Mouse (Mus musculus) neural tube, embryonic 15.5 days (tissue): ENCODE measurements around the gene 1810010H24Rik. TPM values are rescaled to one million over a fixed set of nuclear protein-coding genes. Genes with fewer than 3 reads are reported as not detected.
"Not testable (repeated sequence)": the region's sequence is repeated elsewhere in the genome, so short reads cannot be mapped to it uniquely, and the experiment has no call there.

ENCODE experiments used
- ATAC-seq: fragments of 200-750 bp; cut with Nextera tagmentation; 2 replicates; pipeline ENCODE4 v1.8.0; 2017; ENCODE audit warnings: mild to moderate bottlenecking, moderate TSS enrichment, moderate library complexity; ENCODE audit not compliant: low FRiP score
- H3K27ac ChIP-seq: fragments of 300-500 bp; sonication (generic); replicated peaks from 2 replicates; pipeline ENCODE4 v1.5.1; 2015; ENCODE audit warnings: mild to moderate bottlenecking, inconsistent platforms
- H3K27me3 ChIP-seq: fragments of 300-500 bp; sonication (generic); replicated peaks from 2 replicates; pipeline ENCODE4 v1.6.1; 2015; ENCODE audit warnings: inconsistent platforms
- H3K36me3 ChIP-seq: fragments of 300-500 bp; sonication (generic); 2 replicates; pipeline ENCODE4 v1.6.1; 2015; ENCODE audit warnings: inconsistent platforms
- H3K4me1 ChIP-seq: fragments of 300-500 bp; sonication (generic); 2 replicates; pipeline ENCODE4 v1.6.1; 2015; ENCODE audit warnings: inconsistent platforms
- H3K4me2 ChIP-seq: fragments of 300-500 bp; sonication (generic); 2 replicates; pipeline ENCODE4 v1.6.1; 2015; ENCODE audit warnings: inconsistent platforms, mild to moderate bottlenecking, moderate library complexity
- H3K4me3 ChIP-seq: fragments of 300-500 bp; sonication (generic); replicated peaks from 2 replicates; pipeline ENCODE4 v1.5.1; 2015; ENCODE audit warnings: mild to moderate bottlenecking, inconsistent platforms
- H3K9ac ChIP-seq: fragments of 300-500 bp; sonication (generic); replicated peaks from 2 replicates; pipeline ENCODE4 v1.6.1; 2015; ENCODE audit warnings: mild to moderate bottlenecking, inconsistent platforms
- H3K9me3 ChIP-seq: fragments of 300-500 bp; sonication (generic); replicated peaks from 2 replicates; pipeline ENCODE4 v1.6.1; 2016; ENCODE audit warnings: inconsistent platforms
- WGBS: fragments of 180-500 bp; shearing (Covaris S2); methylation state at CpG from one replicate; pipeline ENCODE4 v1.1.7; 2015; ENCODE audit warnings: mixed read lengths; 5-methylcytosine and 5-hydroxymethylcytosine counted together
- polyA plus RNA-seq: library from polyadenylated mRNA; unstranded; fragments of >200 nt; fragmentation: Nextera tagmentation; extraction: Ambion mirVana; gene quantifications from 2 replicates; pipeline ENCODE4 v1.2.1, GENCODE M21; 2015

1810010H24Rik gene
- polyA plus RNA-seq, 1 experiment from 2014 or later, result 7.6 TPM

GRCm38 (mm10) chr11:107059634-107060033 lies 34.2 kb downstream of the 1810010H24Rik start:
- H3K27me3 ChIP-seq, H3K27ac ChIP-seq, H3K4me3 ChIP-seq, H3K4me2 ChIP-seq, H3K9me3 ChIP-seq, ATAC-seq, H3K9ac ChIP-seq, H3K4me1 ChIP-seq: not testable (repeated sequence)
- WGBS, result 98% methylated on average over 3 of the region's 3 CpGs
- peaks cover 93% of the 10 kb centered on the region for H3K36me3 ChIP-seq

DNA sequence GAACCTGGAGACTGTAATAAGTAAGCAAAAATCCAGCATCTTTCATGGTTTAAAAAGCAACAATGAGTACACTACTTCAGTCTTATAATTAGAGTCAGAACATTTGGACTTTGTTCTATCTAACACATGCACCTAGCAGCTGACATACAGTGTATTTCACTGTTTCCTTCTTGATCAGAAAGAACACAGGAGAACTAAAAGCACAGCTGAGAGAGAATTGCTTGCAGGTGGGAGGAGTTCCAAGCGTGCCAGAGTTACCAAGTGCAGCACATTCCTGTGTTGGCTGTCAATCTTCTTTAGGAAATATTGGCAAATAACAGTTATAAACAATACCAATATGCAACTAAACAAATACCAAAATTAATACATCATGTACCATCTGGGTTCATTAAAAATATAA lies 35.5 kb downstream of the 1810010H24Rik start:
- Histone ChIP-seq H3K36me3 (peaks cover 93% of the 10 kb centered on the region), H3K9me3 (no peaks in the 10 kb centered on the region), H3K9ac (no peak overlapping the region), H3K4me2 (no peak overlapping the region), H3K4me1 (no peaks in the 10 kb centered on the region), H3K27ac (no peak overlapping the region), H3K4me3 (no peak overlapping the region), H3K27me3 (no peaks in the 10 kb centered on the region)
- no peak for ATAC-seq
- 91% methylated on average over 1 of the region's 1 CpGs for whole genome bisulfite sequencing

- Histone ChIP-seq H3K4me1 (no peaks in the 10 kb centered on the region), H3K4me2 (no peak overlapping the region), H3K36me3 (peaks cover 95% of the 10 kb centered on the region), H3K4me3 (no peak overlapping the region), H3K27ac (no peak overlapping the region), H3K9ac (no peak overlapping the region), H3K9me3 (no peaks in the 10 kb centered on the region), H3K27me3 (no peaks in the 10 kb centered on the region)
- ATAC-seq, result no peak
- WGBS, result 93% methylated on average over 3 of the region's 3 CpGs
These were observed 37.6 kb downstream of the 1810010H24Rik start for GRCm38 (mm10) chr11:107063067-107063466.

GRCm38 (mm10) chr11:107064590-107064989 lies 39.1 kb downstream of the 1810010H24Rik start:
- H3K9me3 ChIP-seq, result no peaks in the 10 kb centered on the region
- H3K27me3 ChIP-seq, result no peaks in the 10 kb centered on the region
- H3K4me2 ChIP-seq, result no peak overlapping the region
- WGBS, result 86% methylated on average over 1 of the region's 1 CpGs
- peaks cover 86% of the 10 kb centered on the region for H3K36me3 ChIP-seq
- no peak for ATAC-seq
- no peak overlapping the region for H3K4me3 ChIP-seq
- no peaks in the 10 kb centered on the region for H3K4me1 ChIP-seq
- H3K27ac ChIP-seq, result no peak overlapping the region
- H3K9ac ChIP-seq, result no peak overlapping the region

DNA sequence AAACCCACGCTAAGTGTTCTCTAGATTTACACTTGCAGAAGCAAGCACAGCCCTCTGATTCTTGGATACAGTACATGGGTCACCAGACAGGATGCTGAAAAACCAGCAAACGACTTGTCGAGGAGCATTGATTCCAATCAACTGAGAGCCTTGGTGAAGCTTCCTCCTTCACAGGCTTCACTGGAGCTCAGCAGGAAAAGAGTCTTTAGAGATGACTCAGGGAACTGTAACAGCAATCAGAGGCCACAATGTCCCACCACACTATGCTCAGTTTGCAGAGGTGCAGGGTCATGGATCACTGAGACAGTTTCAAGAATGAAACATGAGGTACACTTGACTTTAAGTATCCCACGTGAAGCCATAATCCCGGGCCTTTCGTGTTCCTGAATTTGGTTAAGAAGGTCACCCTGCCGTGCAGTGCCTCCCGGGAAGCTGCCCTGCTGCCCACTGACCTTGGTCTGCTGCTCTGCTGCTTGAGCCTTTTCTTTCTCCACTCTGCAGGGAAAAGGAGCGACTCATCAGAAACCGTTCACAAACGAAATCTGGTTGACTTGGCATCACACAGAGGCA lies 39.8 kb downstream of the 1810010H24Rik start:
- H3K4me3 ChIP-seq, result no peak overlapping the region
- WGBS, result 91% methylated on average over 11 of the region's 11 CpGs
- peaks cover 88% of the 10 kb centered on the region for H3K36me3 ChIP-seq
- H3K4me1 ChIP-seq, result no peaks in the 10 kb centered on the region
- no peaks in the 10 kb centered on the region for H3K9me3 ChIP-seq
- no peak for ATAC-seq
- H3K27ac ChIP-seq, result no peak overlapping the region
- H3K4me2 ChIP-seq, result no peak overlapping the region
- H3K27me3 ChIP-seq, result no peaks in the 10 kb centered on the region
- H3K9ac ChIP-seq, result no peak overlapping the region

Other genes starting within 250 kb of the 1810010H24Rik start
- gene Polg2, start 246.1 kb upstream of the 1810010H24Rik start, polyA plus RNA-seq, result 9.1 and 11.5 TPM in 2 replicates
- gene Ddx5, start 236.5 kb upstream of the 1810010H24Rik start, polyA plus RNA-seq, result 337 and 338 TPM in 2 replicates
- gene Cep95, start 236.4 kb upstream of the 1810010H24Rik start, polyA plus RNA-seq, result 15.1 and 16.3 TPM in 2 replicates
- 11.4 and 12.1 TPM in 2 replicates for gene Smurf2, start 105.0 kb upstream of the 1810010H24Rik start, polyA plus RNA-seq
- gene Kpna2, start 26.1 kb upstream of the 1810010H24Rik start, polyA plus RNA-seq, result 120 and 190 TPM in 2 replicates
- gene Bptf, start 106.4 kb downstream of the 1810010H24Rik start, polyA plus RNA-seq, result 26.6 and 27.5 TPM in 2 replicates
- gene Nol11, start 163.7 kb downstream of the 1810010H24Rik start, polyA plus RNA-seq, result 46.0 and 46.1 TPM in 2 replicates